Mouse (Mus musculus): ENCODE data around the gene Galntl6.

The Galntl6 gene

GRCm38 (mm10) chr8:58265485-58265884 lies 647.0 kb downstream of the Galntl6 start:
- DNase-seq (ENCODE audit: low read depth, low spot score): no peak

- no peak for DNase-seq (ENCODE audit: low read depth, low spot score)
Measured at GRCm38 (mm10) chr8:58258577-58259315, 653.7 kb downstream of the Galntl6 start.

GRCm38 (mm10) chr8:58253620-58254019 lies 658.8 kb downstream of the Galntl6 start:
- DNase-seq (ENCODE audit: low read depth, low spot score): no peak

DNA sequence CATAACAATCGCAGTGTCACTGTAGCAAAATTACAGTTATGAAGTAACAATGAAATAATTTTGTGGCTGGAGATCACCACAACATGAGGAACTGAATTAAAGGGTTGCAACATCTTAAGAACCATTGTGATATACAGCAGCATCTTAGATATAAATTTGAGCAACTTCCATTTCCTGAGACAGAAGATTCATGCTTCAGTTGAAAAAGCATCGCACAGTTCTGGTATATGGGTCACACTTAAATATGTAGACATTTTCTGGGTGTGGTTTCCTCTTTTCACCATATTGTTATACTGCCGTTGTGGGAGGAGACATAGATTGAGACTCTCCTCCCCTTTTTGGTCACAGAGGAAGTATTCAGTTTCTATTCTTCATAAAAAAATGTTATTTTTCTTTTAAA lies 667.6 kb downstream of the Galntl6 start:
- no peak for DNase-seq (ENCODE audit: low read depth, low spot score)

DNA sequence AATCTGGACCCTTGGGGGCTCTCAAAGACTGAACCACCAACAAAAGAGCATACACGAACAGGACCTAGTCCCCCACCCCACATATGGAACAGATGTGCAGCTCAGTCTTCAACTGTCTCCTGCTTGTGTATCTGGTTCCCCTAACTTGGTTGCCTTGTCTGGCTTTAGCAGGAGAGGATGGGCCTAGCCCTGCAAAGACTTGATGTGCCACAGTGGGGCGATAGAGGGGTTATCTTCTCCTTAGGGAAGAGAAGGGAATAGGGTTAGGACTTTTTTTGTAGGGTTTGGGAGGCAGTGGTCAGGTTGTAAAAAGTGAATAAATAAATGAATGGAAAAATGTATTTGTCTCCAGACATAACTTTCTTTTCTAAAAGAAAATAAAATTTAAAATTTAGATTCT lies 678.2 kb downstream of the Galntl6 start:
- DNase-seq (ENCODE audit: low read depth, low spot score): no peak

DNA sequence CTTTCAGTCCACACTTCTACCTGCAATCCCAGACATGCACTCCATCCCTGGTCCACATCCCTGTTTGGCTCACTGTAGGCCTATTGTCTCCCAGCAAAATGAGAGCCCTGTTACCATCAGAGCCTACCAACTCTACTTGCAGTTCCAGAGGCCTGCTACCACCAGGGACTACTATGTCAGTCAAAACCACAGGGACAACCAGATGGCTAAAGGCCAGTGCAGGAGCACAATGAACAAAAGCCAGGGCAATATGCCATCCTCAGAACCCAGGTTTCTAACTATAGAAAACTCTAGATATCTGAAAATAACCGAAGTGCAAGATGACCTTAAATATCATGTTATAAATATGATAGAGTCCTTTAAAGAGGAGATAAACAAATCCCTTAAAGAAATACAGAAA lies 683.7 kb downstream of the Galntl6 start:
- DNase-seq (ENCODE audit: low read depth, low spot score): no peak

- DNase-seq (ENCODE audit: low read depth, low spot score): no peak
Measured at GRCm38 (mm10) chr8:58217885-58218284, 694.6 kb downstream of the Galntl6 start.

- no peak for DNase-seq (ENCODE audit: low read depth, low spot score)
Measured at GRCm38 (mm10) chr8:58189694-58190093, 722.7 kb downstream of the Galntl6 start.

DNA sequence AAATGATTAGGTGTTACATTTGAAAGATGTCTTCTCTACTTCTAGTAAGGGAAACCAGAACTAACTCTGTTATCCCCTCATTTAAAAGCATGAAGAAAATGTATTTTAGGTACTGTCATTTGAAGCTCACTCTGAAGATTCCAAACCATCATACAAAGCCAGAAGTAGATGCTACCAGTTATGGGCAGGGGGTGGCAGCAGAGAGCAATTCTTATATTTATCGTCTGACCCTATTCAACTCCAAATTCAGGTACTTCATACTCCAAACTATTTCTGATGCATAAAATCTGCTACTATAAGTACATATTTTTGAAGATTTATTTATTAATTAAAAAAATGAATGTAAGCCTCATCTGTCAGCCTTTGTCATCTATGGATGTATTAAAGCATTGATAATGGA lies 765.5 kb downstream of the Galntl6 start:
- DNase-seq (ENCODE audit: low read depth, low spot score): peak; percentile 34

DNA sequence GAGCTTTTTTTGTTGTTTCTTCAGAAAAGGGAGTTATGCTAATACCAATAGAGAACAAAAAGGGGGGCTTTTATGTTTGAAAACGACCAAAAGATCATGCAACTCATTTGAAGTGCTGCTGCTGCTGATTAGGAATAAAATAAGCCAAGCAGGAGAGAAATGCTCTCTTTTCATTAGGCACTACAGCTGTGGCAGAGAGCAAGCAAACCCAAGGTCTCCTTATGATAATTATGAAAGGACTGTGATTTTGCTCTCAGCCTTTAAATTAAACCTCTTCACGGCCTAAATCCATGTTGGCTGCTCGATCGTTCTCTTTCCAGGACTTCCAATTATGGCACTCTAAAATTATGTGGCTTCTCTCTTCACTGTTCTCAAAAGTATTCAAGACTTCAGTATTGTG lies 825.7 kb downstream of the Galntl6 start:
- no peak for DNase-seq (ENCODE audit: low read depth, low spot score)

DNA sequence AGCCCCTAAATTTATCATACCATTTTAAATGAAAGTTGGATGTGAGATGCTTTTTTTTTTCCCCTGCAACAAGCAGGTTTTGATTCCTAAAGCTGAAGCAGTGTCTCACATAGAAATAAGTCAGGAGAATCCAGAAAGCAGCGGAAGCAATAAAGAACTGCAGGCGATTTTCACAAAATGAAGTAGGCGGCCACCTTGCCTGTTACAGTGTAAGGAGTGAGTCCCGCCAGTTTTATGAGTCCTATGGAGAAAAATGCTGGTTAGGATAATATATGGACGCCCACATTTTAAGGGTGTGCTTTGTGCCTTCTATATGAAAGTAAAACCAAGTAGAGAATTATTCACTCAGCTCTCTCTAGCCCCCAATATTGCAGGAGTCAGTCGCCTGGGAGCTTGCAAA lies 827.5 kb downstream of the Galntl6 start:
- DNase-seq (ENCODE audit: low read depth, low spot score): no peak

DNA sequence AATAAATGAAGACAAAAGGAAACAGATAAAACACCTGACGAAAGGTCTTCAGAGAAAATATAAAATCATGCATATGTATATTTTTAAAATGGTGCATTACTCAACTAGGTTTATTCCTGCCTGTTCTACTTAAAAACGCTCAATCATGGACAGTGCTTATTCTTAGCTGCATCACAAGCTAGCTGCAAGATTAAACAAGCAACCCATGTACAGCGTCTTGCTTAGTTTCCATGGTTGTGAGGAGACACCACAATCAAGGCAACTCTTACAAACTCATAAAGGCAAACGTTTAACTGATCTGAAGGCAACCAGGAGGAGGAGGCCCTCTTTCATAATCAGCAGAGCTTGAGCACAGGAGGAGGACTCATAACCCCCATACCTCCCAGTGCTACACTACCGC lies 830.7 kb downstream of the Galntl6 start:
- DNase-seq (ENCODE audit: low read depth, low spot score): no peak

GRCm38 (mm10) chr8:58074611-58075010 lies 837.8 kb downstream of the Galntl6 start:
- DNase-seq (ENCODE audit: low read depth, low spot score): no peak

DNA sequence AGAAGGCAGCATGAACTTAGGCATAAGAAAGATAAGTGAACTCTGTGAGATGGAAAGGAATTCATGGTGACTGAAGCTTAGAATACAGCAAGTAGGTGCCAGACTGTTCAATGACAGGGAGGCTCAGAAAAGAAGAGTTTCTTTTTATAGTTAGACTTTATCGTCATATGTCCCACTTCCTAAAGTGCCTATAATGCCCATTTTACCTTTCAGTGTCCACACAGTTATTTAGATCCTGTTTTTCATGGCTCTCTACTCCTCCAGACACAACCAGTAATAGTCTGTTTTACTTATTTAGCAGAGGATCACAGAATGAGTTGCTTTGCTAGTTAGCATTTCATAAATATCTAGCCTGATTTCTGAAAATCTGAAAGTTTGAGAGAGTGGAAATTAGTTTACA lies 838.7 kb downstream of the Galntl6 start:
- no peak for DNase-seq (ENCODE audit: low read depth, low spot score)

DNA sequence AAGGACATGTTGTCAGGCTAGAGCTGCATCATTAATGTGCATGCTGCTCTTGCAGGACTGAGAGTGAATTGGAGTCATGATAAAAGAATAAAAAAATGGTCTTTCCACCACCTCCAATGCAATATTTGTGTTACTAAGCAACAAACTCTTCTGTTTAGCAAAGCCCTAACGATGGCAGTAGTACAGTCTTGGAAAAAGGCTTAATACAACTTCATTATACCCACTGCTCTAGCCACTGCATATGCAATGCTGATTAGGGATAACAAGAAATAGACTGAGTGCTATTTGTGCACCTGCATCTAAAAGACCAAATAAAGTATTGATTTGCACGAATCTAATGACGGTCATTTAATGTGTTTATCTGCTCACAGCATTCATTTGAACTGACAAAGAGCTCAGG lies 880.2 kb downstream of the Galntl6 start:
- no peak for DNase-seq (ENCODE audit: low read depth, low spot score)

DNA sequence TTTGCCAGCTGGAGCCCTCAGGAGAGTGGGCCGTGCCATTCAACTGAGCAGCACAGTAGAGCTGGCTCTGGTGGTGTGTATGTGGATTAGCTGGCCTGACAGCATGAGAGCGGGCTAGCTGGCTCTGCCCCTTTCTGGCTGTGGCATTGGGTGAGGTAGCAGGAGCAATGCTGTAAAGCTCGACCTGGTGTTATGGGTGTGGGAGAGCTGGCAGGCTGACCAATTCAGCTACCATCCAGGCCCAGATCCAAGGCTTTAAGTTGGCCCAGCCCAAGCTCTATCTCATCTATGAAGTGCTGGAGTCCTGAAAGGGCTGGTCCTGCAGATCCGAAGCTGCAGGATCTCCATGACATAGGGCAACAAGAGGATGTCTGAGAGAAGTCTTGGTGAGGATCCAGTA lies 886.9 kb downstream of the Galntl6 start:
- no peak for DNase-seq (ENCODE audit: low read depth, low spot score)

GRCm38 (mm10) chr8:58025094-58025493 lies 887.3 kb downstream of the Galntl6 start:
- no peak for DNase-seq (ENCODE audit: low read depth, low spot score)

- DNase-seq (ENCODE audit: low read depth, low spot score): no peak
Measured at GRCm38 (mm10) chr8:58023426-58024176, 888.8 kb downstream of the Galntl6 start.

DNA sequence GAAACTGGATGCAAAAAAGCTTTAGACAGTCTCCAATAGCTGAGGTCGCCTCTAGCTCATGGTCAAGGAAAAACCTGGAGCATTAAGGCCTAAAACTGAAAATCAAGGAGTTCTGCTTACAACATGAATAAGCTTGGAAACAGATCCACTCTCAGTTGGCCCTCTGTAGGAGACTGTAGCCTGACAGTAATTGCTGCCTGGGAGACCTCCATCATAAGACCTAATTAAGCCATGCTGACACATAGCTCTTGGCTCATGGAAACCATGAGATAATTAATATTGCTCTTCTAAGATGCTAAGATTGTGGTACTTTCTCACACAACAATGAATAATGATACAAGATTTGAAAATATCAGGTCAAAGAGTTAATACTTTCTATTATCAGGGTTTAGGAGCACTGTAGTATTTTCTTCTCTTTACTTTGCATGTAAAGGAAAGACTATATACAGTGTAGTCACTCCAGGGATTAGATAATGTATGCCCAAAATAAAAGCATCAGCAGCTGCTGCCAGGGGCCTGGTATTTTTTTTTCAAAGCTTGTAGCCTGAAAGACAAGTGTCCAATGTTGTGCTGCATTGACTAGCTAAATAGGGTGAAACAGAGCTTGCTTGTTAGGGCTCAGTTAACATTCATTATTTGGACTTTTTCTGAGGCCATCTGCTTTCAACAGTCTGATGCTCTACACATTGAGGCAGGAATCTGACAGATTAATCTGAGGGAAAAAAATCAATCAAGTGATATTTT lies 922.8 kb downstream of the Galntl6 start:
- no peak for DNase-seq (ENCODE audit: low read depth, low spot score)

GRCm38 (mm10) chr8:57977372-57977771 lies 935.1 kb downstream of the Galntl6 start:
- DNase-seq (ENCODE audit: low read depth, low spot score): no peak

GRCm38 (mm10) chr8:57974093-57974492 lies 938.3 kb downstream of the Galntl6 start:
- DNase-seq (ENCODE audit: low read depth, low spot score): no peak

DNA sequence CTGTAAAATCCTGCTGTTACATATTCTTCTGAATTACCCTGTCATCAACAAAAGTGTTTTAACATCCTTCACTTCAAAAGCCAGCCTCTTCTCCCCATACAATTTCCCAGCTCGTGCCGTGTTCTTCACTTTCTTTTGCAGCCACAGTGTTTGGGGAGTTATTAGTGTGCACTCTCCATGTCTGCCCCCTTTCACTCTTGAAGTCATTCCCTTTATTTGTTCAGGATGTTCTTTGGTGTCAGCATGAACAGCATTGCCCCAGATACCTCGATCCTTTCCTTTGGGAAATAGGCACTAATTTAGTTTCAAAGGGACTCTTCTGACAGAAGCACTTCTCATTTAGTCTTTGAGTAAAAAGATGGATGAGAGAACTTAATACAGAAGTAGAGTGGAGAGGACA lies 939.6 kb downstream of the Galntl6 start:
- DNase-seq (ENCODE audit: low read depth, low spot score): no peak

DNA sequence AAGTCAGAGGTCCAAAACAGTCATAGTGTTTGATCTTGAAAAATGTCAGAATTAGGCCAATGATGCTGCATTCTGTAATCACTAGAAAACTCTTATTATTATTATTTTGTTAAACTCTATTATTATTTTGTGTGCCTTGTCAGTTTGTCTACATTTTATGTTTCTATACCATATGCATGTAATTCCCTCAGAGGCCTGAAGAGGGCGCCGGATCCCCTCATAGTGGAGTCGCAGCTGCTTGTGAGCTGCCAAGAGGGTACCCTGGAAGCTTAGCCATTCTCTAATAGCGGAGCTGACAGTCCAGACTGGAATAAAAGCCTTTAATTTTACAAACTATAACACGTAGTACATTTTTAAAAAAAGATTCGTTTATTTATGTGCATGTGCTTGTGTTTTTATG lies 945.8 kb downstream of the Galntl6 start:
- no peak for DNase-seq (ENCODE audit: low read depth, low spot score)
